ENCODE assay signal across 8 mouse cellular contexts in the genomic region with DNA sequence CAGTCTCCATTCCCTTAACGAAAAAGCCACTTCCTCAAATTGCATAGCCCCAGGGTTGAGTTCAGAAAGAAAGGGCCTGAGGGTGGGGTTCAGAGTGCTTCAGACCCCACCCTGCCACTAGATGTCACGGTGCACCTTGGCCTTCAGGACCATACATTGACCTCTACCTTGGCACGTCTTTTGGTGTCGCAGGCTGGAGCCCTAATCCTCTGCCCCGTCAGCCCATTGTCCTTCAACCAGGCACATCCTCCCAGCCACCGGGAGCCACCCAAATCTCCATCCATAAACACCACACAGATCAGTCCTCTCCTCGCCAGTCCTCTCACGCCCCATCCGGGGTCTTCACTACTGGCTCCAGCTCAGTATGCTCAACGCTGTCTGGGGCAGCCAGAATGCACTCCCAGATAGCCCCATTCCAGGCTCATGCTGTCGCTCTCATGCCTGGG. TPM values are rescaled to one million over a fixed set of nuclear protein-coding genes. Genes with fewer than 3 reads are reported as not detected.
DNase-seq lines count a peak whose midpoint lies in the region; ATAC-seq and TF ChIP-seq lines count a peak whose summit lies in the region.

No protein-coding gene starts in this region.

- peaks cover 20% of the 10 kb centered on the region for H3K4me1 ChIP-seq in forebrain, embryonic 10.5 days
- H3K4me1 ChIP-seq in limb, embryonic 12.5 days (replicated peaks), result peaks cover 17% of the 10 kb centered on the region; the same call in 1 of the 2 replicates

- no peaks in the 10 kb centered on the region for H3K79me2 ChIP-seq in myocyte (ENCODE audit: control insufficient read depth, insufficient read depth)

- peak overlapping the region; percentile 60; the same call in 1 of the 2 replicates for H3K4me2 ChIP-seq in limb, embryonic 12.5 days
- peak overlapping the region; percentile 56 for H3K4me2 ChIP-seq in myocyte (ENCODE audit: low read depth)

- ATAC-seq in limb, embryonic 12.5 days (ENCODE audit: insufficient number of reproducible peaks, insufficient read depth, low FRiP score, low TSS enrichment, low read depth), result no peak

- H3ac ChIP-seq in myocyte (ENCODE audit: control insufficient read depth, insufficient read length), result no peak overlapping the region

- peak overlapping the region; percentile 53 for H3K4me3 ChIP-seq in forebrain, embryonic 10.5 days
- H3K4me3 ChIP-seq in limb, embryonic 12.5 days (replicated peaks), result no peak overlapping the region; the same call in 1 of the 2 replicates
- no peak overlapping the region for H3K4me3 ChIP-seq in myocyte

- H3K36me3 ChIP-seq in forebrain, embryonic 10.5 days (replicated peaks), result no peaks in the 10 kb centered on the region
- H3K36me3 ChIP-seq in limb, embryonic 12.5 days, result no peaks in the 10 kb centered on the region
- H3K36me3 ChIP-seq in myocyte (ENCODE audit: control insufficient read depth, insufficient read depth), result no peaks in the 10 kb centered on the region

- H3K9ac ChIP-seq in limb, embryonic 12.5 days (replicated peaks), result no peak overlapping the region

- peak; percentile 55 to 58 for DNase-seq in spleen, adult 18-20 months
- no peak for DNase-seq in spleen, adult 12 weeks (ENCODE audit: low spot score)
- no peak for DNase-seq in forebrain, embryonic 10.5 days (ENCODE audit: extremely low spot score, low spot score)
- no peak for DNase-seq in yolk sac, embryonic 10.5 days (ENCODE audit: low spot score)
- DNase-seq in cerebellum, postnatal 10 days, result no peak
- no peak for DNase-seq in kidney, postnatal 36 days

- H3K27me3 ChIP-seq in forebrain, embryonic 10.5 days (ENCODE audit: poor library complexity, severe bottlenecking), result peaks cover 77% of the 10 kb centered on the region
- H3K27me3 ChIP-seq in limb, embryonic 12.5 days, result peaks cover 76% of the 10 kb centered on the region
- H3K27me3 ChIP-seq in myocyte (ENCODE audit: control insufficient read depth, insufficient read depth, insufficient read length), result no peaks in the 10 kb centered on the region

- H3K9me3 ChIP-seq in forebrain, embryonic 10.5 days, result no peaks in the 10 kb centered on the region
- no peaks in the 10 kb centered on the region for H3K9me3 ChIP-seq in limb, embryonic 12.5 days

- no peak overlapping the region for H3K27ac ChIP-seq in forebrain, embryonic 10.5 days
- H3K27ac ChIP-seq in limb, embryonic 12.5 days, result no peak overlapping the region

- WGBS in forebrain, embryonic 10.5 days, result 11% methylated on average over 11 of the region's 11 CpGs
- WGBS in limb, embryonic 12.5 days, result 16% methylated on average over 11 of the region's 11 CpGs

- no peak for TF ChIP-seq POLR2A in myocyte (IDR thresholded peaks at IDR 0.05; ENCODE audit: insufficient read length, low read depth)

TF ChIP-seq in myocyte, 11 proteins besides CTCF, POLR2A, EP300 and RAD21:
- no peak for TF ChIP-seq REST (IDR thresholded peaks at IDR 0.05; ENCODE audit: insufficient read depth, insufficient read length)
- no peak for TF ChIP-seq TCF12 (IDR thresholded peaks at IDR 0.05; ENCODE audit: insufficient read depth, poor library complexity, severe bottlenecking)
- TF ChIP-seq POLR2AphosphoS2 (IDR thresholded peaks at IDR 0.05; ENCODE audit: insufficient read length, low read depth), result no peak
- TF ChIP-seq MAX (IDR thresholded peaks at IDR 0.05; ENCODE audit: low read depth), result no peak
- TF ChIP-seq USF1 (IDR thresholded peaks at IDR 0.05; ENCODE audit: low read depth), result no peak
- TF ChIP-seq SRF (IDR thresholded peaks at IDR 0.05; ENCODE audit: control insufficient read depth, insufficient read length, low read depth), result no peak
- TF ChIP-seq MYOG (IDR thresholded peaks at IDR 0.05; ENCODE audit: control insufficient read depth in 1 of 3, insufficient read depth in 1 of 3, insufficient read length in 2 of 3, low read depth in 2 of 3), result no peak
- no peak for TF ChIP-seq E2F4 (IDR thresholded peaks at IDR 0.05; ENCODE audit: insufficient read depth)
- TF ChIP-seq MYOD1 (IDR thresholded peaks at IDR 0.05; ENCODE audit: control insufficient read depth in 1 of 3, insufficient read length in 2 of 3, low read depth in 2 of 3), result no peak
- no peak for TF ChIP-seq CEBPB (IDR thresholded peaks at IDR 0.05; ENCODE audit: insufficient read depth, poor library complexity, severe bottlenecking)
- no peak for TF ChIP-seq TCF3 (IDR thresholded peaks at IDR 0.05; ENCODE audit: insufficient read length, low read depth)
TF ChIP-seq in myocyte: peak in this region for 0.

RNA-seq across cellular contexts. Expression of a gene that starts 0.7 kb away (rescaled TPM):
- 0.30 and 0.66 TPM in 2 replicates for polyA plus RNA-seq in forebrain, embryonic 10.5 days (2016; fragmentation: Nextera tagmentation; extraction: Ambion mirVana)
- 1.2 and 1.3 TPM in 2 replicates for polyA plus RNA-seq in limb, embryonic 12.5 days (2016; fragmentation: Nextera tagmentation; extraction: Ambion mirVana)
- 20.7 TPM for polyA plus RNA-seq in myocyte (2012; fragmentation: generic; extraction: Trizol)

RNA-seq across cellular contexts. Expression of a gene that starts 55.6 kb away (rescaled TPM):
- polyA plus RNA-seq in forebrain, embryonic 10.5 days (2016; fragmentation: Nextera tagmentation; extraction: Ambion mirVana), result 411 and 415 TPM in 2 replicates
- polyA plus RNA-seq in limb, embryonic 12.5 days (2016; fragmentation: Nextera tagmentation; extraction: Ambion mirVana), result 381 and 392 TPM in 2 replicates
- 421 TPM for polyA plus RNA-seq in myocyte (2012; fragmentation: generic; extraction: Trizol)

RNA-seq across cellular contexts. Expression of a gene that starts 59.9 kb away (rescaled TPM):
- 0.06 and 0.10 TPM in 2 replicates for polyA plus RNA-seq in forebrain, embryonic 10.5 days (2016; fragmentation: Nextera tagmentation; extraction: Ambion mirVana)
- 0.38 and 0.39 TPM in 2 replicates for polyA plus RNA-seq in limb, embryonic 12.5 days (2016; fragmentation: Nextera tagmentation; extraction: Ambion mirVana)
- 0.06 TPM for polyA plus RNA-seq in myocyte (2012; fragmentation: generic; extraction: Trizol)

Comparison
In these comparisons a context has a peak if more than half of its experiments do, and no peak if none do; other contexts are left out.
1. DNase-seq: peak in spleen, adult 18-20 months (2 of 2); none in spleen, adult 12 weeks (single experiment), forebrain, embryonic 10.5 days (single experiment), yolk sac, embryonic 10.5 days (single experiment), cerebellum, postnatal 10 days (0 of 2) and kidney, postnatal 36 days (0 of 2).